Mouse (Mus musculus) layer of hippocampus, adult 2 months (tissue): ENCODE measurements around the gene Aif1l. TPM values are rescaled to one million over a fixed set of nuclear protein-coding genes. Genes with fewer than 3 reads are reported as not detected.

Source experiments
- DNase-seq, 2 experiments: peaks; one replicate each; pipeline ENCODE4 v3.0.0; 2022; ENCODE audit warnings: low spot score in 2 of 2
- H3K27ac ChIP-seq: fragments of 200-600 bp; 2 replicates; pipeline ENCODE4 v1.8.1; 2022
- H3K4me3 ChIP-seq: fragments of 200-600 bp; 2 replicates; pipeline ENCODE4 v1.8.1; 2022; ENCODE audit warnings: mild to moderate bottlenecking
- CTCF ChIP-seq: fragments of 200-600 bp; conservative IDR thresholded peaks from 2 replicates; pipeline ENCODE4 v1.8.1; 2022; ENCODE audit warnings: antibody characterized with exemption, mild to moderate bottlenecking, moderate library complexity
- total RNA-seq, 2 experiments: library from RNA; stranded (reverse); gene quantifications; 2 replicates each; pipeline ENCODE4 v1.2.3; 2021

Gene Aif1l
- total RNA-seq, 2 experiments from 2014 or later = 6.0 to 7.4 TPM

DNA sequence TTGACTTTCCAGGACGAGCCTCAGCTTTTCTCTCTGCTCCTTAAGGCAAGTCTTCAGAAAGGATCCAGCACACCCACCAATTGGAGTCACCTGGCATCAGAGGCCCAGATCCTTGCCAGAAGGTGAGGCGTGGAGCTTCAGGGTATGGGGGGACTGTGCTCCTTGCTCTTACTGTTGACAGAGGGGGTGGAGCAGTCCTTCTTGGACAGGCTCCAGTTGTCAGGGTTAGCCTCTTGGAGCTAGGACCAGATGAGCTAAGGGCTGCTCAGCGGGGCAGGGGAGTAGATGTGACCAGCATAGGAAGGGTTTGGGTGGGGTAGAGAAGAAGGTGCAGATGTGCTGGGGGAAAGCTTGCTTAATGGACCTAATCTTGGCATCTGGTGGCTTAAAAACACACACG is 24.0 kb upstream of the Aif1l start:
- no peak for TF ChIP-seq CTCF
- DNase-seq = no peak

DNA sequence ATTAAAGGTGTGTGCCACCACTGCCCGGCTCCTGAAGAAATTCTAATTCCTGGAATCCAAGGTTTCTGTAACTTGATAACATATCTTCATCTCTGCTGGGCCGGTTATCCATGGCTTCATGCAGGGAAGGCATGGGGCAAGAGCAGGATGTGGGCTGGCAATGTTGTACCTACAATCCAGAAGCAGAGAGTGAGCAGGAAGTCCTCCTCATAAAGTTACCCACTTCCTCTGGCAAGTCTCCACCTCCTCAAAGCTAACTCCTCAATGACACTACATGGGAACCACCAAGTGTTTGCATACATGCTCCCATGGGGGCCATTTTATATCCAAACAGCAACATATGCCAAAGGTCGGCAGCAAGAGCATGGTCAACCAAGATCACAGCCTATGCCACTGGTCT is 20.3 kb upstream of the Aif1l start:
- H3K4me3 ChIP-seq = no peak overlapping the region
- no peak overlapping the region for H3K27ac ChIP-seq
- TF ChIP-seq CTCF = no peak
- no peak for DNase-seq

More for the DNA sequence above, 24.0 kb upstream of the Aif1l start:
- Histone ChIP-seq H3K4me3 (no peak overlapping the region), H3K27ac (no peak overlapping the region)

DNA sequence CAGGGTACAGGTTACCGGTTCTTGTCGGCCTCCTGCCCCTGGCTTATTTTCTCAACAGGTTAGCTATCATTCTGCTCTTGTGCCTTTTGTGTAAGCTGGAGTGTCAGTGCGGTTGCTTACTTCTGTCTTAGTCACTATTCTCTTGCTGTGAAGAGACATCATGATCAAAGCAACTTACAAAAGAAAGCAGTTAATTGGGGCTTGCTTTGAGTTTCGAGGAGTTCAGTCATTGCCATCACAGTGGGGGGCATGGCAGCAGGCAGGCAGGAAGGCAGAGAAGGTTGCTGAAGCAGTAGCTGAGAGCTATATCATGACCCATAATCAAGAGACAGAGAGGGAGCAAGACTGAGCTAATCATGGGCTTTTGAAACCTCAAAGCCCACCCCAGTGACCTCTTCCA is 15.4 kb upstream of the Aif1l start:
- H3K27ac ChIP-seq = no peak overlapping the region
- no peak for TF ChIP-seq CTCF
- no peak for DNase-seq

DNA sequence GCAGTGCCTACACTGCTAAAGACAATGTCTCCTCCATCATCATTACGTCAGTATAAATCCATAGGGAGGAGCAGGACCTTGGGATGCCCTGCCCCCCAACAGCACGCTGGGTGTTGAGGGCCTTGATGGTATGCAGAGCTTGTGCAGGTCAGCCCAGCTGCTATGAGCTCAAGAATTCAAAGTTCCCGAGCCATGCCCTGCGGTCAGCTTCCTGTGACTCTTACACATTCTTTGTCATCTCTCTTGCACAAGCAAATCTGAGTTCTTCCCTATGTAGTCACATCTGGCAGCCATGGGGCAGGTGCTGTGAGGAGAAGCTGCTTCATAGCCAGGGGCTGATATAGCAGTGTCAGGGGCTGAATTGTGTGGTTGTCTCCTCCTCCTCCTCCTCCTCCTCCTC is 14.9 kb upstream of the Aif1l start:
- no peak for DNase-seq
- no peak overlapping the region for H3K4me3 ChIP-seq
- no peak overlapping the region for H3K27ac ChIP-seq
- no peak for TF ChIP-seq CTCF

More for the DNA sequence above, 15.4 kb upstream of the Aif1l start:
- no peak overlapping the region for H3K4me3 ChIP-seq

DNA sequence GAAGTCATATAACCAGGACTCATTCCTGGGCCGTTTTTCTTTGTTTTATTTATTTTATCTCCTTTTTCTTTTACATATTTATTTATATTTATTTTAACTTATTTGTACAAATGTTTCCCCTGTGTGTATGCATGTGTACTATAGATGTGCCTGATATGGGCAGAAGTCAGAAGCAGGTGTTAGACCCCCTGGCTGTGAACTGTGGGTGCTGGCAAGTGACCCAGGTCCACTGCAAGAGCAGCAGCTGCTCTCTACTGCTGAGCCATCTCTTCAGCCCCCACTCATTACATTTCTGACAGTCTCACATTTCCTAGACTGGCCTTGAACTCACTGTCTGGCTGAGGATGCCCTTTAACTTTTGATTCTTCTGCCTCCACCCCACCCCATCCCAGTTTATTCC is 11.6 kb upstream of the Aif1l start:
- no peak for TF ChIP-seq CTCF
- no peak for DNase-seq
- Histone ChIP-seq H3K27ac (no peak overlapping the region), H3K4me3 (no peak overlapping the region)

DNA sequence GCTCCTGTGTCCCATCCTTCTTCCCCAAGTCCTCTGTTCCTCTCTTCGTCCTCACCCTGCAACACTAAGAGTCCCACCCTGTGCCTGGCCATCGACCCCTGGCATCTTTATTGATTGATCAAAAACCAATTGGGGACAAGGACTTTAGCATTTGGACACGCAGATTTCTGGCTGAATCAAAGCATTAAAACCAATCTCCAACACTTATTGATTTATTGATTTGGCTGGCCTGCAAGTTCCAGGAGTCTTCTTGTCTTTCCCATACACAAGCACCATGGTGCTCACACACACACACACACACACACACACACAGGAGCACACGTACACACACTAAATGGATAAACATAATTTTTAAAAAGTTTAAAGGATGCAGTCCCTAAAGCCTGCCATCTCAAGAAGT is 6.9 kb upstream of the Aif1l start:
- no peak for DNase-seq
- Histone ChIP-seq H3K27ac (no peak overlapping the region), H3K4me3 (no peak overlapping the region)
- no peak for TF ChIP-seq CTCF

DNA sequence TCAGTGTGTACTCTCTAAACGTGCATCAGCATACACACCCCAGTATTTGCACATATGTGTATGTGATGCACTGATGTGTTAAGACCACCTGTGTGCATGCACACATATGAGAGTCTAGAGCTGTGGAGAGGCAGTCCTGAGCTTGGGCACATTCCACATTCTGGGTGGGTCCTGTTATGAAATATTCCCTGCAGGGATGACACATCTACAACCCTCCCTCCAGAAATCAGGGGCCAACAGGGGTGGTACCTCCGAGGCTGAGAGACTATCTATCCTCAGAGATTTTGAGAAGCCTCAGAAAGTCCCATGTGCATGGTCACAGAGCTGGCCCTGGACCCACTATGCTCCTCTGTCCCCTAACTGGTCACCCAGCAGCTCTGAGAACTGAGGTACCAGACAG is 4.4 kb upstream of the Aif1l start:
- Histone ChIP-seq H3K27ac (no peak overlapping the region), H3K4me3 (no peak overlapping the region)
- DNase-seq = no peak
- TF ChIP-seq CTCF = no peak

DNA sequence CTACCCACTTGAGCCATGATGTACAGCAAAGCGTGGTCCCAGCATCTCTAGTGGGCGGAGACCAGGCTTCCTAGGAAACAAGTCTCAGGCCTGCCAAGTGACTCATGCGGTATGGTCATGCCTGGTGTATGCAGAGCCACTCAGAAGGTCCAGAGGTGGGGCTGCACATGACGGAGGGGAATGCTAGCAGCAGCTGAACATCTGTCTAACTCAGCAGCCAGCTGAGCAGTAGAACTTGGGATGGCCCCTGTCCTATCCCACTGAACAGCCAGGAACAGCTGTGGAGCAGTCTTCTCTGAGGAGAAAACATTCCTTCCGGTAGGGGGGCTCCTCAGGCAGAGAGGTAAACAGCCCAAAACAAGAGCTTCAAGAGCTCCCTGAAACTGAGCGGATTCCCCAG is 1.5 kb upstream of the Aif1l start:
- Histone ChIP-seq H3K4me3 (no peak overlapping the region), H3K27ac (no peak overlapping the region)
- no peak for TF ChIP-seq CTCF
- DNase-seq = no peak

DNA sequence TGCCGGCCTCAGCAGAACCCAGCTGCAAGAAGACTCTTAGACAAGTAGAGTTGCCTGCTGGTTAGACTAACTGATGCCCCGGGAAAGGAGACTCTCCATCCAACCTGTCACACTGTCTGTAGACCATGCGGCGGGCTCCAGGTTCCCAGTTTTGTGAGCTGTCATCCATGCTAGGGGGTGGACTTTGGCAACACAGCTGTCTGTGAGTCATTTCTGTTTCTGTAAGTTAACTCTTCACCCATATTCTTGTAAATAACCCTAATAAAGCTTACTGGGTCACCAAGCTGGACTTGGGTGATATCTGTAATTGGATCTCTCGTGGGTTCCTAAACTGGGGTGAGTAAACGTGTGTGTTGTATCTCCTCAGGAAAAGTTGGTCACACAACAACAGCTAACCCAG is 1.1 kb upstream of the Aif1l start:
- Histone ChIP-seq H3K27ac (no peak overlapping the region), H3K4me3 (no peak overlapping the region)
- no peak for DNase-seq
- TF ChIP-seq CTCF = no peak

DNA sequence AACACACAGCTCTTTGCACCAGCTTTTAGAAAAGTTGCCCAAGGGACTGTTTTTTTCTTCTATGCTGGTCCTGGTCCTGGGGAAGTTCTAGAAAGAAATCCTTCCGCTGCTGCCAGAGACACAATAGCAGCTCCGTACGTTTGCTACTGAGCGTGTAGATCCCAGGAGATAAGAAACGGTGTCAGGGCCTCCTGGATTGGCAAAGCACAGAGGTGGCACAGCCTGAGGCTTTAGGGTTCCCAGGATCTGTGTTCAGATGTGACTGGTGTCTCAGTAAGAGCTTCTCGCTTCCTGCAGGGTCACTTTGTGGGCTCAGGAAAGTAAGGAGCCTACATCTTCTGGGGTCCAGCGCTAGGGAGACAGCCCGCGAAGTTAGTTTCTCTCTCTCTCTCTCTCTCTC is 1.0 kb downstream of the Aif1l start:
- Histone ChIP-seq H3K27ac (no peak overlapping the region), H3K4me3 (peak overlapping the region; percentile 66)
- no peak for DNase-seq
- TF ChIP-seq CTCF = no peak

DNA sequence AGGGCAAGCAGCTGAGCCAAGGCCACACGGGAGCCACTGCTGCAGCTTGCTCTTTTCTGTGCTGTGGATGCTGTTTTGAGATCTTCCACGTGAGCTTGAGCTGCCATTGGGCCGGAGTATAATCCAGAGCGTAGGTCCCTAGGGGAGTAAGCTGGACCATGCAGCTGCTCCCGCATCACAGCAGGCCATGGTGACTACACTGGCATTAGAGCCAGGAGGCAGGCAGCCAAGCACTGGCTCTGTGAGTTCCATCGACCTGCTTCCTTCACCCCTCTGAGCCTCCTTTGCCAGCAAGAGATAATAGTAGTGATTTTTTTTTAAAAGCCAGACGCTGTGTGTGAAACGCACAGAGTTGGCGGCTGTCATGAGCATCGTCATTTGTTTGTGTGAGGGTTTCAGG is 2.3 kb downstream of the Aif1l start:
- DNase-seq = no peak
- Histone ChIP-seq H3K27ac (no peak overlapping the region), H3K4me3 (peak overlapping the region; percentile 0; the same call in 1 of the 2 replicates)
- no peak for TF ChIP-seq CTCF

DNA sequence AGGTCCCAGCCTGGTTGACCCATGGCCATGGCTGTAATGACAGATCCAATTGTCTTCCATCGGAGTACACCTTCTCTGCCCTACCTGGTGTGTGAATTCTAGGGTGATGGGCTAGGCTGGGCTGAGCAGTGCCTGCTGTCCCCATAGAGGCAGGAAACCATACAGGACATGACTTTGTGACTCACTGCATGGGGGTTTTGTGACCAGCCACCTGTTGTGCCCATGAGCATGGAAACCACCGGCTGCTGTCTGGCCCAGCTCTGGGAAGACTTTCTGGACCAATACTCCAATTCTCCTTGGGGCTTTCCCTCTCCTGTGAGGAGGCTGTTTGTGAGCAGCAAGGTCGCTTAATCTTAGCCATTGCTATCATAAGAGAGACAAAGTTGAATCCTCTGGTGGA is 2.8 kb downstream of the Aif1l start:
- Histone ChIP-seq H3K4me3 (no peak overlapping the region; the same call in 1 of the 2 replicates), H3K27ac (no peak overlapping the region)
- no peak for DNase-seq

DNA sequence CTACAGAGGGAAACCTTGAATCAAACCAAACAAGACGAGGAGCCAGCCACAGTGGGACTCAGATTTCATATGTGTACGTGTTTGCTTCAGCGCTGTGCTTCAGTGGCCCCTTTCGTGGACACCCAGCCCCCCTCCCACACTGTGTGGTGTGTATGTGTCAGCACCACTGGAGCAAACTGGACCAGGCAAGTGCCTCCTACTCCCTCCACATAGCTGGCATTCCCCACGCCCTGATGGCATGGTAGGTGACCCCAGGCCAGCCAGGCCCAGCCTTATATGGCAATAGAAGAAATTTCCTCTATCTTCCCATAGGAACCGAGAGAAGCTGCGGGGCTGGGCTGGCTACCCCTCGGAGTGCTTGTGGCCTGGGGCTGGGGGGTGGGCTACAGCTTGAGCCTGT is 3.7 kb downstream of the Aif1l start:
- DNase-seq = no peak
- no peak overlapping the region for H3K4me3 ChIP-seq
- no peak overlapping the region for H3K27ac ChIP-seq
- no peak for TF ChIP-seq CTCF

More for the DNA sequence above, 2.8 kb downstream of the Aif1l start:
- no peak for TF ChIP-seq CTCF

DNA sequence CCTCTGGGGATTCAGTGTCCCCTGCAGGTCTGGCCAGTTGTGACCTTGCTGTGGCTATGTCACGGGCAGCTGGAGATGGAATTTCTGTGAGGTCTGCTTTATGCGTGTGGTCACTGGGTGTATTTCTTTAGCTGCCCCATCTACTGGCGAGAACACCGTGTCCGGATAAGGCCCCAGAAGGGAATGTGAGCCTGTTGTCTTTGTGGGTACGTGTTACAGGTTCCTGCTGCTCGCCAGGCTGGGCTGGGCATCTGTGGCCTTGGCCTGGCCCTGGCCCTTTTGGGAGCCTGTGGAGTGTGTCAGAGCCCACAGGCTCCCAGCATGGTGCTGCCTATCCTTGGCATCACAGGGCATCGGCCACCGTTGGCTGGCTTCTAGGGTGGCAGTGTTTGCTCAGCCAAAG is 4.8 kb downstream of the Aif1l start:
- TF ChIP-seq CTCF = no peak
- no peak overlapping the region for H3K27ac ChIP-seq
- no peak for DNase-seq
- no peak overlapping the region for H3K4me3 ChIP-seq

DNA sequence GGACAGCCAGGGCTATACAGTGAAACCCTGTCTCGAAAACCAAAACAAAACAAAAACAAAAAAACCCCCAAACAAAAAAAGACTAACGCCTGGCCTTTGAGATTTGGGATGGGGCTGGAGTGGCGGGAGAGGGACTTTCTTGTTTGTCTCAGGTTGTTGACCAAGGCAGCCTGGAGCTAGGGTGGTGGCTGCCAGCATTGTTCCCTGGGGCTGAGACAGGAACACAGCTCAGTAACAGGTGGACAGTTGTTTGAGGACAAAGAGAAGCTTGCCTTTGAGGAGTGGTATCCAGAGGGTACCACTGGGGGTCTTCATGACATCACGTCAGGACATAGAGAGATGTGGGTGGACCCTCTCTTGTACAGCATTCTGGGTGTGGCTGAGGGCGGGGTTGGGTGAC is 5.7 kb downstream of the Aif1l start:
- Histone ChIP-seq H3K4me3 (no peak overlapping the region), H3K27ac (no peak overlapping the region)
- TF ChIP-seq CTCF = no peak
- DNase-seq = no peak

DNA sequence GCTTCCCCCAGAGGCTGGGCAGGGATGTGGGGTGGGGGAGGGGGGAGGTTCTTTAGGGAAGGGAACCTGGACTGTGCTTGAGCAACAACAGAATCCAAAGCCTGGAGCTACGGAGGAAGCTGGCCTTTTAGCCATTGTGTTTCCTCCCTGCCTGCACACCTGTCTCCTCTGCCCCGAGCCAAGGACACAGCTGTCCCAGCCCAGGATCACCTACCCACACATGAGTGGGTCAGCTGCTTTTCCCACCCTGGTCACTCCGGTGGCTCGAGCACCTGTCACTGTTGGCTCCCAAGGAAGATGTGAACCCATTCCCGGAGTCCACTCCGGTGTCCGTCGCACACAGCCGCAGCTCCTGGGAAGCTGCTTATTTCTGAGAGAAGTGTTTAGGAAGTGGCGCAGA is 7.3 kb downstream of the Aif1l start:
- no peak for TF ChIP-seq CTCF
- Histone ChIP-seq H3K4me3 (no peak overlapping the region), H3K27ac (no peak overlapping the region)
- no peak for DNase-seq
